Comparison of ENCODE assay signal across 9 mouse cellular contexts in the genomic region with DNA sequence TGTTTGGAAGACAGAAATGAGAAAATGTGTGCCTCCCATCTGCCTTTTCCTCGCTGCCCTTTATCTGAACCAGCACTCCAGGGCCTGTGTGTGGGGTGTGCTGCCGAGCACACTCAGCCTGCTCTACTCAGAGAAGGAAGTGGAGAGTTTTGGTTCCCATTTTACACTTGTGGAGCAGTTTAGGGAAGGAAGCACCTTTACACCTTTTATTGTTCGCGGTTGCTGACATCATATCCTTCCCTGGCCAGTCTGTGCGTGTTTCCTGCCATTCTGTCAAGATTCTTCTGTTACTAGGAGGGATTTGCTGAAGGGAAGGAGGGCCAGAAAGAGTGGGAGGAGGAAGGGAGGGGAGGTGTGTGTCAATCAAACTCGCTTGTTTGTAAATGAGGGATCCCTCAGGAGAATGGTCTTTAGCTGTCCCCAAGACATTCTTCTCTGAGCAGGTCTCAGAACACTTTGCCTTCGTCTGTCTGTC.
DNase-seq lines count a peak whose midpoint lies in the region; ATAC-seq and TF ChIP-seq lines count a peak whose summit lies in the region.
"Had no signal": no experiment of that assay in that cellular context is flagged by ENCODE, and none has a peak within 500 bp of the region (broad histone marks: within the 10 kb centered on the region; RNA-seq: fewer than 3 reads in every experiment).

No protein-coding gene starts in this region.

- no peaks in the 10 kb centered on the region for H3K4me1 ChIP-seq in forebrain, postnatal 0 days (ENCODE audit: insufficient read depth)
- H3K4me1 ChIP-seq in forebrain, embryonic 13.5 days, result peaks cover 21% of the 10 kb centered on the region; the same call in 1 of the 2 replicates
- H3K4me1 ChIP-seq in heart, embryonic 14.5 days (ENCODE audit: control insufficient read depth in 2 of 2, insufficient read depth in 2 of 2, low read length in 2 of 2), result peaks cover 11 to 62% of the 10 kb centered on the region in 2 experiments

- no peak overlapping the region for H3K4me3 ChIP-seq in forebrain, postnatal 0 days (ENCODE audit: low read depth, low read length)
- H3K4me3 ChIP-seq in forebrain, embryonic 13.5 days, result no peak overlapping the region
- no peak overlapping the region for H3K4me3 ChIP-seq in heart, embryonic 14.5 days (ENCODE audit: control insufficient read depth in 1 of 2, insufficient read depth in 1 of 2, low read depth in 1 of 2, low read length in 2 of 2)

- no peaks in the 10 kb centered on the region for H3K27me3 ChIP-seq in forebrain, postnatal 0 days (ENCODE audit: insufficient read depth, low read length)
- H3K27me3 ChIP-seq in forebrain, embryonic 13.5 days, result no peaks in the 10 kb centered on the region
- H3K27me3 ChIP-seq in heart, embryonic 14.5 days (ENCODE audit: control insufficient read depth, insufficient read depth, low read length), result no peaks in the 10 kb centered on the region

- no peak overlapping the region for H3K27ac ChIP-seq in forebrain, postnatal 0 days (ENCODE audit: low read depth, low read length)
- no peak overlapping the region for H3K27ac ChIP-seq in forebrain, embryonic 13.5 days
- H3K27ac ChIP-seq in heart, embryonic 14.5 days (replicated peaks in 1 of 2; ENCODE audit: control insufficient read depth in 1 of 2, insufficient read depth in 1 of 2, low read depth in 2 of 2, low read length in 2 of 2), result peak overlapping the region; percentile 76 to 83

- TF ChIP-seq CTCF in forebrain, postnatal 0 days (IDR thresholded peaks at IDR 0.05; ENCODE audit: low read depth), result no peak

- ATAC-seq in forebrain, postnatal 0 days, result peak; percentile 38; the same call in 1 of the 2 replicates
- no peak for ATAC-seq in forebrain, embryonic 13.5 days
- ATAC-seq in heart, embryonic 14.5 days (ENCODE audit: insufficient number of reproducible peaks, insufficient read depth, low FRiP score, low read depth), result peak; percentile 78

- H3K36me3 ChIP-seq in forebrain, postnatal 0 days (ENCODE audit: insufficient read depth), result no peaks in the 10 kb centered on the region
- no peaks in the 10 kb centered on the region for H3K36me3 ChIP-seq in forebrain, embryonic 13.5 days (ENCODE audit: poor library complexity, severe bottlenecking)
- peaks cover 8% of the 10 kb centered on the region for H3K36me3 ChIP-seq in heart, embryonic 14.5 days (ENCODE audit: control insufficient read depth, insufficient read depth, low read length)
- H3K36me3 ChIP-seq: G1E had no signal

- H3K9me3 ChIP-seq in forebrain, postnatal 0 days (ENCODE audit: low read length), result no peaks in the 10 kb centered on the region
- no peaks in the 10 kb centered on the region for H3K9me3 ChIP-seq in forebrain, embryonic 13.5 days (replicated peaks)
- no peaks in the 10 kb centered on the region for H3K9me3 ChIP-seq in heart, embryonic 14.5 days (ENCODE audit: control insufficient read depth, low read length)
- H3K9me3 ChIP-seq: G1E had no signal

- H3K4me2 ChIP-seq in forebrain, postnatal 0 days (ENCODE audit: low read depth), result no peak overlapping the region
- no peak overlapping the region for H3K4me2 ChIP-seq in forebrain, embryonic 13.5 days
- peak overlapping the region; percentile 55 for H3K4me2 ChIP-seq in heart, embryonic 14.5 days (ENCODE audit: low read length)

- peak; percentile 39 for DNase-seq in forebrain, postnatal 0 days
- peak; percentile 4 for DNase-seq in urinary bladder, postnatal 14 days (ENCODE audit: low spot score)
- DNase-seq in urinary bladder, postnatal 4 days (ENCODE audit: low spot score in 2 of 2), result no peak
- DNase-seq in kidney, postnatal 4 days, result peak; percentile 27 to 35
- DNase-seq in monocyte, adult 2 months (ENCODE audit: low read depth in 1 of 2, low spot score in 2 of 2), result peak; percentile 70 to 71
- no peak for DNase-seq in neural tube, embryonic 10.5 days (ENCODE audit: extremely low spot score, low spot score)

- H3K9ac ChIP-seq in forebrain, postnatal 0 days, result no peak overlapping the region
- no peak overlapping the region for H3K9ac ChIP-seq in forebrain, embryonic 13.5 days
- H3K9ac ChIP-seq in heart, embryonic 14.5 days (ENCODE audit: low read length), result peak overlapping the region; percentile 61

- WGBS in forebrain, postnatal 0 days, result 48% methylated on average over 7 of the region's 7 CpGs
- 54% methylated on average over 7 of the region's 7 CpGs for WGBS in forebrain, embryonic 13.5 days
- WGBS in heart, embryonic 14.5 days, result 23% methylated on average over 7 of the region's 7 CpGs

Comparison
In these comparisons a context has a peak if more than half of its experiments do, and no peak if none do; other contexts are left out.
1. DNase-seq: peak in forebrain, postnatal 0 days (single experiment), urinary bladder, postnatal 14 days (single experiment), kidney, postnatal 4 days (2 of 2) and monocyte, adult 2 months (2 of 2); none in urinary bladder, postnatal 4 days (0 of 2) and neural tube, embryonic 10.5 days (single experiment).
2. H3K27ac ChIP-seq: peak in heart, embryonic 14.5 days (2 of 2); none in forebrain, postnatal 0 days (single experiment) and forebrain, embryonic 13.5 days (single experiment).